Mouse (Mus musculus) G1E (cell line): Measurements from ENCODE around the gene Tedc1. TPM values are rescaled to one million over a fixed set of nuclear protein-coding genes. Genes with fewer than 3 reads are reported as not detected.
A peak's percentile ranks its signal among the peaks of the same experiment; 100 is the strongest.

Experiments used
- ATAC-seq: 2 replicates; pipeline ENCODE4 v1.8.0; 2016; ENCODE audit warnings: mild to moderate bottlenecking; ENCODE audit not compliant: insufficient number of reproducible peaks, poor library complexity, low FRiP score, severe bottlenecking; ENCODE audit errors: extremely low read depth
- DNase-seq: peaks from one replicate; pipeline ENCODE4 v3.0.0; 2012; ENCODE audit warnings: low spot score
- H3K27me3 ChIP-seq: 2 replicates; pipeline ENCODE4 v1.6.1; 2012; ENCODE audit warnings: mild to moderate bottlenecking, low read length, inconsistent platforms; ENCODE audit not compliant: insufficient read depth
- H3K36me3 ChIP-seq: replicated peaks from 2 replicates; pipeline ENCODE3; 2012; ENCODE audit warnings: mild to moderate bottlenecking, inconsistent platforms
- H3K4me1 ChIP-seq: 2 replicates; pipeline ENCODE4 v1.6.1; 2012; ENCODE audit warnings: low read depth, low read length, inconsistent platforms, mixed read lengths; ENCODE audit not compliant: insufficient read depth
- H3K4me3 ChIP-seq: 2 replicates; pipeline ENCODE4 v1.5.1; 2012; ENCODE audit warnings: low read depth, mild to moderate bottlenecking, inconsistent platforms, low read length, moderate library complexity, mixed read lengths
- H3K9me3 ChIP-seq: replicated peaks from 2 replicates; pipeline ENCODE4 v1.6.1; 2012; ENCODE audit warnings: inconsistent platforms
- CTCF ChIP-seq: IDR thresholded peaks from 2 replicates; pipeline ENCODE4 v1.5.1; 2012; ENCODE audit warnings: low read depth, low read length, inconsistent platforms, mixed read lengths
- GATA1 ChIP-seq: IDR thresholded peaks from 2 replicates; pipeline ENCODE4 v1.6.1; 2012; ENCODE audit warnings: borderline replicate concordance, low read length, inconsistent platforms, mixed read lengths
- GATA2 ChIP-seq: IDR thresholded peaks from 2 replicates; pipeline ENCODE4 v1.6.1; 2012; ENCODE audit warnings: low read depth, low read length, inconsistent platforms, borderline replicate concordance
- POLR2AphosphoS5 ChIP-seq: IDR thresholded peaks from 2 replicates; pipeline ENCODE4 v1.6.1; 2012; ENCODE audit warnings: low read depth, low read length, inconsistent platforms; ENCODE audit not compliant: insufficient replicate concordance
- TAL1 ChIP-seq: conservative IDR thresholded peaks from 2 replicates; pipeline ENCODE4 v1.6.1; 2012; ENCODE audit warnings: low read depth, low read length, inconsistent platforms, mixed read lengths
- polyA plus RNA-seq: library from polyadenylated mRNA; stranded (reverse); fragments of >175 nt; gene quantifications from 2 replicates; pipeline ENCODE4 v1.2.3, GENCODE M21; 2012
- total RNA-seq, 2 experiments: library from RNA; stranded (forward) in 1 of 2; stranded (reverse) in 1 of 2; fragments of 200-1000 nt in 1 of 2; fragments of >200 nt in 1 of 2; fragmentation: Nextera tagmentation in 1 of 2; gene quantifications; 2 replicates each; pipeline ENCODE4 v1.2.3; 2014 to 2017

Tedc1 gene
- 8.4 and 13.7 TPM in 2 replicates for total RNA-seq (2014; fragmentation: Nextera tagmentation)
- 9.3 and 13.0 TPM in 2 replicates for total RNA-seq (2017)
- polyA plus RNA-seq, result 31.4 and 35.1 TPM in 2 replicates

DNA sequence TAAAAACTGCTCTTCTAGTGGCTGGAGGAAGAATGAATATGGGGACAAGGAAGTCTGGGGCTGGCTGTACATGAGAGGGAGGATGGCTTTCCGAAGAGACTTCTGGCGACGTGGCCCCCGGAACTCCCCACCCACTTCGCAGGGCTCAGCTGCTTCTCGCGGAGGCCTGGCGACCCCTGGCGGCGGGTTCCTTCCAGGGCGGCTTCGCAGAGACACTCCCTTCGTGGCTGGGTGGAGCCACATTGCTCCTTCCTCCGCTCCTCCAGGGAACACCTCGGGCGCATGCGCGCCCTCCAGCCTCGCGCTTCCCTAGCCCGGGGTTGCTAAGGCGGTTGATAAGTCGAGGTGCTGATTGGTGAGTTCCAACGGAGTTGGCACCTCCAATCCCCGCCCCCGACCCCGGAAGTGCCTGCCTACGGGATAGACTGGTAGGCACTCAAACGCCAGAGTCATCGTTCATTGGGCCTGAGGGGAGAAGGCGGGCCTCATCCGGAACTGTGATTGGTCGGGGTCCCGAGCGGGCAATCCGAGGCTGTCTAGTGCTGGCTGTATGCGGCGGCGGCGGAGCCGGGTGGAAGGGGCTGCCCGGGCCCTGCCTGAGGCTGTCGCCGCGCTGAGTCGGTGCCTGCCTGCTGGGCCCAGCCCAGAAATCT is at the start of gene Tedc1:
Gene Tedc1 (plus strand): TSS at position 535 of the 653 bp plus-strand sequence.
- H3K9me3 ChIP-seq, result no peaks in the 10 kb centered on the region
- peaks cover 7% of the 10 kb centered on the region; the same call in 1 of the 2 replicates for H3K27me3 ChIP-seq
- H3K4me1 ChIP-seq, result peaks cover 61% of the 10 kb centered on the region
- TF ChIP-seq POLR2AphosphoS5 (no peak), TAL1 (no peak), CTCF (peak; percentile 87), GATA2 (no peak), GATA1 (no peak)
- ATAC-seq (peak; percentile 81), DNase-seq (peak; percentile 100)
- peak within 1 kb of the TSS; percentile 75 for H3K4me3 ChIP-seq
- H3K36me3 ChIP-seq, result peaks cover 52% of the 10 kb centered on the region

- Histone ChIP-seq H3K4me1 (peaks cover 91% of the 10 kb centered on the region), H3K27me3 (no peaks in the 10 kb centered on the region), H3K4me3 (no peak overlapping the region; the same call in 1 of the 2 replicates), H3K36me3 (peaks cover 90% of the 10 kb centered on the region), H3K9me3 (peaks cover 16% of the 10 kb centered on the region)
- peak; percentile 84 for TF ChIP-seq TAL1
- TF ChIP-seq GATA1, result no peak
- no peak for TF ChIP-seq CTCF
- ATAC-seq (peak; percentile 87), DNase-seq (peak; percentile 83)
Measured at GRCm38 (mm10) chr12:113107431-113108124, 48.6 kb upstream of the Tedc1 start.

DNA sequence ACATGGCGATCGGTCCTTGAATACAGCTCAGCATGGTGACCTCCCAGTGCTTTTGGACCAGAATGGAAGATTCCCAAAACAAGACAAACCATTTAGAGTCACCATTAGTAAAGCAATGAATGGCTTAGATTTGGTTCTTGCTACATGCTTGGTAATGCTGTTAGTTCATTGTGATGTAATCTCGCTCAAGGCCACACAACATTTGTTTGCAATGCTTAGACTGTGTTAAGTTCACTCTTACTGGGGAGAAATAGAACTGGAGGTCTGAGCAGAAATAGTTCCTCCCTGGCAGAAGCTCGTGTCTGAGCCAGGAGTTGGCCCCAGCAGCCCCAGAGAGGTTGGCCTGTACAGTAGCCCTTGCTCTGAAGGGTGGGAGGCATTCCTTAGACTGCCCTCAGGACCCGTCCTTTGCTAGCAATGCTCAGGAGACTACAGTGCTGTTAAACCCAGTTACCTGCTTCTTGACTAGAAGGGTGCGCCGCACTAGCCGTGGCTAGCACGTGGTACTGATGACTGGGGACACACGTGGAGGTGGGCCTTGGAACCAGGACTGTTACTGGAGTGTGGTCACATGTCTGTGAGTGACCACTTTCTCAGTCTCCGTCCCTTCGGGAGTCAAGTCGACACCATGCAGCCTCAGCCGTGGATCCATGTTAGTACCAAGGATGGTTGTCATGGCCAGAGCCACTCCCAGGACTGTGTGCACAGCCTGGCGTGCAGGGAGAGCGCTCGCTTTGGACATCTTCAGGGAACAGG is 47.5 kb upstream of the Tedc1 start:
- H3K4me1 ChIP-seq, result peaks cover 91% of the 10 kb centered on the region
- H3K4me3 ChIP-seq, result peak overlapping the region; percentile 7; the same call in 1 of the 2 replicates
- no peak for ATAC-seq
- H3K27me3 ChIP-seq, result no peaks in the 10 kb centered on the region
- TF ChIP-seq TAL1 (no peak), POLR2AphosphoS5 (peak; percentile 65; the same call in 1 of the 2 replicates)
- DNase-seq, result no peak
- H3K9me3 ChIP-seq, result peaks cover 16% of the 10 kb centered on the region
- H3K36me3 ChIP-seq, result peaks cover 90% of the 10 kb centered on the region

GRCm38 (mm10) chr12:113109801-113110200 is 46.4 kb upstream of the Tedc1 start:
- peaks cover 90% of the 10 kb centered on the region for H3K36me3 ChIP-seq
- no peak for TF ChIP-seq GATA1
- no peak for TF ChIP-seq CTCF
- TF ChIP-seq GATA2, result no peak
- TF ChIP-seq POLR2AphosphoS5, result no peak
- TF ChIP-seq TAL1, result no peak

GRCm38 (mm10) chr12:113114141-113114540 is 42.1 kb upstream of the Tedc1 start:
- no peaks in the 10 kb centered on the region for H3K9me3 ChIP-seq
- TF ChIP-seq GATA2 (no peak), GATA1 (no peak), POLR2AphosphoS5 (no peak), CTCF (no peak), TAL1 (no peak)
- H3K27me3 ChIP-seq, result no peaks in the 10 kb centered on the region
- peaks cover 70% of the 10 kb centered on the region for H3K4me1 ChIP-seq
- DNase-seq (no peak), ATAC-seq (no peak)
- H3K36me3 ChIP-seq, result peaks cover 95% of the 10 kb centered on the region
- no peak overlapping the region for H3K4me3 ChIP-seq

More at GRCm38 (mm10) chr12:113109801-113110200, 46.4 kb upstream of the Tedc1 start:
- peaks cover 90% of the 10 kb centered on the region for H3K4me1 ChIP-seq
- ATAC-seq (no peak), DNase-seq (no peak)
- H3K4me3 ChIP-seq, result no peak overlapping the region
- no peaks in the 10 kb centered on the region for H3K27me3 ChIP-seq
- H3K9me3 ChIP-seq, result peaks cover 12% of the 10 kb centered on the region
